Mouse (Mus musculus) liver, embryonic 13.5 days (tissue): ENCODE data around the gene Sbno1. TPM values are rescaled to one million over a fixed set of nuclear protein-coding genes. Genes with fewer than 3 reads are reported as not detected.

Source experiments
- ATAC-seq: fragments of 200-750 bp; cut with Nextera tagmentation; 2 replicates; pipeline ENCODE4 v1.8.0; 2017; ENCODE audit warnings: low read depth, mild to moderate bottlenecking, moderate number of reproducible peaks, moderate library complexity
- DNase-seq: peaks from one replicate; pipeline ENCODE4 v3.0.0; 2022
- H3K27ac ChIP-seq: fragments of 300-500 bp; sonication (generic); 2 replicates; pipeline ENCODE4 v1.5.1; 2015; ENCODE audit warnings: moderate library complexity, mild to moderate bottlenecking, inconsistent platforms
- H3K27me3 ChIP-seq: fragments of 300-500 bp; sonication (generic); 2 replicates; pipeline ENCODE4 v1.6.1; 2015; ENCODE audit warnings: mild to moderate bottlenecking, inconsistent platforms
- H3K36me3 ChIP-seq: fragments of 300-500 bp; sonication (generic); 2 replicates; pipeline ENCODE4 v1.6.1; 2015; ENCODE audit warnings: mild to moderate bottlenecking, inconsistent platforms
- H3K4me1 ChIP-seq: fragments of 300-500 bp; sonication (generic); replicated peaks from 2 replicates; pipeline ENCODE4 v1.6.1; 2015; ENCODE audit warnings: inconsistent platforms
- H3K4me2 ChIP-seq: fragments of 300-500 bp; sonication (generic); 2 replicates; pipeline ENCODE4 v1.6.1; 2015; ENCODE audit warnings: inconsistent platforms, mild to moderate bottlenecking, moderate library complexity
- H3K4me3 ChIP-seq: fragments of 300-500 bp; sonication (generic); replicated peaks from 2 replicates; pipeline ENCODE4 v1.5.1; 2015; ENCODE audit warnings: mild to moderate bottlenecking, inconsistent platforms
- H3K9ac ChIP-seq: fragments of 300-500 bp; sonication (generic); 2 replicates; pipeline ENCODE4 v1.6.1; 2015; ENCODE audit warnings: mild to moderate bottlenecking, inconsistent platforms
- H3K9me3 ChIP-seq: fragments of 300-500 bp; sonication (generic); replicated peaks from 2 replicates; pipeline ENCODE4 v1.6.1; 2016; ENCODE audit warnings: inconsistent platforms
- WGBS: fragments of 180-500 bp; shearing (Covaris S2); methylation state at CpG from one replicate; pipeline ENCODE4 v1.1.7; 2015; ENCODE audit not compliant: insufficient replicate concordance; 5-methylcytosine and 5-hydroxymethylcytosine counted together
- polyA plus RNA-seq: library from polyadenylated mRNA; unstranded; fragments of >200 nt; fragmentation: Nextera tagmentation; extraction: Ambion mirVana; gene quantifications from 2 replicates; pipeline ENCODE4 v1.2.1, GENCODE M21; 2015

Sbno1 gene
- polyA plus RNA-seq, 1 experiment from 2014 or later, result 50.7 TPM

DNA sequence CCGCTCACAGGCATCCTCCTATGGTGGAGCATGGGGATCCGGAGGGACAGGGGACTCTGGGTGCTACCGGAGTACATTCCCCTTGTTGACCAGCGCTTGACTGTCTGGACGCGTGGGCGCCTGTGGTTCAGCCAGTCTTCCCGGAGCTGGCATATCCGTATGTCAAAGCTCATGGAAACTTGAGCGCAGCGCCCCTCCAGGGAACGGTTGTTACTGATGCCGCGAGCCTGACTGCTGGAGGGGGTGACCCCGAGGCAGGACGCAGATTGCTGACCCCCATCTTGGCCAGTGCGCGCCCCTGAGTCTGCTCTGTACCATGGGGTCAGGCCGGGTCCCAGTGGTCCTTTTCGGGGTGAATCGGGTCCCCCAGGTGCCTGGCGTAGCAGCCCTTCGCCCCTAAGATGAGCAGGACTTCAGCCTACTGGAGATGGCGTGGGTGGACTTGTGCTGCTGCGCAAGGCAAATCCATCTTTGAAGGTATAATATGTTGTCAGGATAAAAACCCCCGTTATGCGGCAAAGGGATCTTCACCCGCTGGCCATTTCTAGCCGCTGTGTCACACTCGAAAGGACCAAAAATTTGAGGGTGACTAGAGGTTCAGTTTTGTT, 14.4 kb upstream of the Sbno1 start:
- Histone ChIP-seq H3K4me2 (peak overlapping the region; percentile 83), H3K36me3 (peaks cover 8% of the 10 kb centered on the region), H3K4me3 (peak overlapping the region; percentile 97), H3K27ac (peak overlapping the region; percentile 94), H3K27me3 (no peaks in the 10 kb centered on the region), H3K4me1 (peaks cover 54% of the 10 kb centered on the region), H3K9ac (peak overlapping the region; percentile 99), H3K9me3 (no peaks in the 10 kb centered on the region)
- 0% methylated on average over 30 of the region's 30 CpGs for whole genome bisulfite sequencing
- peak; percentile 65 for DNase-seq
- peak; percentile 22 for ATAC-seq

DNA sequence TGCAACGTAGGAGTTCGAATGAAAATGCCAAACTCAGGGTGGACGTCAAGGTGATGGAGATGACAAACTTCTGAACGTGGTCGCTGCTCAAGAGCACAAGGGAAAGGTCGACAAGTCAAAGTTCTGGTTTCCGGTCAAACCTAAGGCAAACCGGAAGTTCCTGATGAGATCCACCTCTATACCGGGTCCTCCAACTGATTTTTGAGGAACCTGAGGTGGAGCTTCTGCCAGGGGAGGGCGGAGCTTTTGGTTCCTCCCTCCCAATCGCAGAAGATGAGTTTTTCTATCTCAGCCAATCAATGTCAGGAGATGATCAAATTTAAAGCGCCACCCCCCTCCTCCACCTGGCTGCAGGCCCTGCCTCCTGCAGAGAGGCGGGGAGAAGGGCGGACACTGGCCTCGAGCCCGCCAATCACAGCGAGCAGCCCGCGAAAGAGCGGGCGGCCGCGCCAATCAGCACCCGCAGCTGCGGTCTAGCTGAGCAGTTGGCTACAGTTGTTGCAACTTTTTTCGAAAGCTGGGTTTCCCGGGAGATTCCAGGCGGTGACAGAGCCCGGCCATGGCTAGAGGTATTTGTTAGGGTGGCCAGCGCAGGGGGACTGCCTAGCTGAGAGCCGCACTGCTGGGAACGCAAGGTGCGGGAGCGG, 13.8 kb upstream of the Sbno1 start, which contains the start of gene Kmt5a:
Kmt5a (plus strand) TSS at position 484 of the 647 bp plus-strand sequence.
- Histone ChIP-seq H3K9me3 (no peaks in the 10 kb centered on the region), H3K9ac (peak within 1 kb of the TSS; percentile 99), H3K4me3 (peak within 1 kb of the TSS; percentile 97), H3K4me1 (peaks cover 48% of the 10 kb centered on the region), H3K36me3 (peaks cover 8% of the 10 kb centered on the region), H3K4me2 (peak within 1 kb of the TSS; percentile 83), H3K27me3 (no peaks in the 10 kb centered on the region), H3K27ac (peak within 1 kb of the TSS; percentile 94)
- DNase-seq (peak; percentile 97), ATAC-seq (peak; percentile 95)
- under 1% methylated on average over 34 of the region's 34 CpGs for WGBS

DNA sequence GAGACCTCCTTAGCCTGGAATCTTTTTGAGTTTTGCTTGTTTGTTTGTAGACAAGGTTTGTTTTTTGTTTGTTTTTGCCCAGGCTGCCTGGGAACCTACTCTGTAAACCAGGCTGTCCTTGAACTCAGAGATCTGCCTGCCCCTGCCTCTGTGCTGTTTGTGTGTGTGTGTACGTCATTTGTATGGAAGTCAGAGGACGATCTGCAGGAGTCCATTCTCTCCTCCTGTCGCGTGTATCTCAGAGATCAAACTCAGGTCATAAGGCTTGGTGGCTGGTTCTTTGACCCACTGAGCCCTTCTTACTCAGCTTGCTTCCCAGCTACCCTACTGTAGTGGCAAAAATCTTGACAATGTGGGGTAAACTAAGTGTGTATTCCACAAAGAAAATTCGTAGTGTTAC, 12.9 kb upstream of the Sbno1 start:
- Histone ChIP-seq H3K9ac (peak overlapping the region; percentile 61), H3K4me3 (peak overlapping the region; percentile 60), H3K9me3 (no peaks in the 10 kb centered on the region), H3K4me1 (peaks cover 40% of the 10 kb centered on the region), H3K27ac (peak overlapping the region; percentile 80), H3K27me3 (no peaks in the 10 kb centered on the region), H3K4me2 (peak overlapping the region; percentile 73), H3K36me3 (peaks cover 8% of the 10 kb centered on the region)
- DNase-seq (no peak), ATAC-seq (no peak)
- WGBS, result 46% methylated on average over 5 of the region's 5 CpGs

- no peak for DNase-seq
- no peaks in the 10 kb centered on the region for H3K27me3 ChIP-seq
- peak overlapping the region; percentile 61 for H3K9ac ChIP-seq
- peaks cover 35% of the 10 kb centered on the region for H3K4me1 ChIP-seq
- no peaks in the 10 kb centered on the region for H3K9me3 ChIP-seq
- H3K27ac ChIP-seq, result peak overlapping the region; percentile 80
- peak overlapping the region; percentile 73 for H3K4me2 ChIP-seq
- 74% methylated on average over 5 of the region's 5 CpGs for WGBS
- H3K4me3 ChIP-seq, result peak overlapping the region; percentile 60
- peaks cover 7% of the 10 kb centered on the region for H3K36me3 ChIP-seq
- ATAC-seq, result no peak
These were observed 12.4 kb upstream of the Sbno1 start for GRCm38 (mm10) chr5:124438229-124438628.

GRCm38 (mm10) chr5:124433048-124433447, 7.2 kb upstream of the Sbno1 start:
- Histone ChIP-seq H3K27me3 (no peaks in the 10 kb centered on the region), H3K36me3 (no peaks in the 10 kb centered on the region), H3K9me3 (no peaks in the 10 kb centered on the region), H3K27ac (no peak overlapping the region), H3K9ac (no peak overlapping the region), H3K4me3 (no peak overlapping the region), H3K4me1 (no peaks in the 10 kb centered on the region; the same call in 1 of the 2 replicates), H3K4me2 (no peak overlapping the region)
- DNase-seq (no peak), ATAC-seq (no peak)
- 61% methylated on average over 2 of the region's 2 CpGs for WGBS

DNA sequence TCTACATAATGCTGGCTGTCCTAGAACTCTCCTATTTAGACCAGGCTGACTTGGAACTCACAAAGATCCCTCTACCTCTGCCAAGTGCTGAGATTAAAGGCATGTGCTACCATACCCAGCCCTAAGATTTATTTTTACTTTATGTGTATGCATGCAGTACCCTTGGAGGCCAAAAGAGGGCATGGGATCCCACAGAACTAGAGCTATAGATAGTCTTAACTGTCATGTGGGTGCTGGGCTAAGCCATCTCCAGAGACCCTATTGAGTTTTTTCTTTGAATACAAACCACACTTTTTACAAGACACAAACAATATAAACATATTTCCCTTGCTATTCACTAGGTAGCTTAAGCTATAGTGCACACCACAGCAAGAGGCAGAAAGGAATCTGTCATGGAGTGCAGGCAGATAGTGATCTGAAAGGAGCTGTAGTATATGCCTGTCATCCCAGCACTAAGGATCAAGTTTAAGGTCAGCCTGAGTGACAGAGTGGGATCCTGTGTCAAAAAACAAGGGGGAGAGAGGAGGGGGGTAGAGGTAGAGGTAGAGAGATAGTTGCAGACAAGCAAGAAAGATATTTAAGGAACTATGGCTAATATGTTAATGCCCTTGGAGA, 6.7 kb upstream of the Sbno1 start:
- no peak for DNase-seq
- H3K4me3 ChIP-seq, result no peak overlapping the region

GRCm38 (mm10) chr5:124426475-124427071, 772 bp upstream of the Sbno1 start:
- peak overlapping the region; percentile 56 for H3K9ac ChIP-seq
- no peaks in the 10 kb centered on the region for H3K27me3 ChIP-seq
- H3K4me1 ChIP-seq, result peaks cover 38% of the 10 kb centered on the region
- 81% methylated on average over 10 of the region's 10 CpGs for WGBS
- DNase-seq (no peak), ATAC-seq (no peak)
- H3K9me3 ChIP-seq, result no peaks in the 10 kb centered on the region
- H3K4me3 ChIP-seq, result peak overlapping the region; percentile 100
- H3K4me2 ChIP-seq, result peak overlapping the region; percentile 86
- H3K36me3 ChIP-seq, result peaks cover 11% of the 10 kb centered on the region; the same call in 1 of the 2 replicates
- H3K27ac ChIP-seq, result peak overlapping the region; percentile 70

More for the DNA sequence above, 6.7 kb upstream of the Sbno1 start:
- peak; percentile 64 for ATAC-seq
- H3K36me3 ChIP-seq, result no peaks in the 10 kb centered on the region
- H3K27ac ChIP-seq, result no peak overlapping the region
- no peaks in the 10 kb centered on the region for H3K9me3 ChIP-seq
- H3K9ac ChIP-seq, result no peak overlapping the region
- no peaks in the 10 kb centered on the region; the same call in 1 of the 2 replicates for H3K4me1 ChIP-seq
- no peaks in the 10 kb centered on the region for H3K27me3 ChIP-seq
- H3K4me2 ChIP-seq, result no peak overlapping the region

DNA sequence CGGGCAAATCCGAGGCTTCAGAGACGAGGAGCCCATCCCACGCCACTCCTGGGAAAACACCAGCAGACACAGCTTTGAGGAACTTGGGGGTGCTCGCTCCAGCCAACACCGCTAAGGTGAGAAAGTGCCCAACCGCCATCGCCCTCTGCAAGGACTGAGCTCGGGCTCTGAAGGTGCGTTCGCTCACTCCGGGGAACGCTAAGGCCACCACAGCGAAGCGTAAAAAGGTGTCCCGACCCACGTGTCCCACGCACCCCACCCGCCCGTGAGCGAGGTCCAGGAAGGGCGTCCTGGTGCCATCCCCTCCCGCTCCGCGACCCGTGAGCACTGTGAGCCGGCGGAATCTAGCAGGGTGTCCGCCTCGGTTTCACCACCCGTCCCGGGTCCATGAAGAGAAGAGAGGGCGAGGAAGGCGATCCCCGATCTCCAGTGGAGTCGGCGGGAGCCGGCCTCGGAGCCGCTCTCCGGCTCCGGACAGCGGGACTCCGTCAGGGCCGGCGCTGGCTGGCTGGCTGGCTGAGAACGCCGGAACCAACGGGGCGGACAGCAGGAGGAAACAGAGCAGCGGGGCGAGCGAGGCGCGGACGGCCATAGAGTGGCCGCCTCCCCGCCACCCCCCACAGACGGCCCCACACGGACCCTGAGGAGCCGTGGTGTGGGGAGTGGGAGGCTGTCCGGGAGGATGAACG, 934 bp downstream of the Sbno1 start:
- DNase-seq (peak; percentile 44), ATAC-seq (peak; percentile 57)
- Histone ChIP-seq H3K36me3 (peaks cover 11% of the 10 kb centered on the region; the same call in 1 of the 2 replicates), H3K27ac (peak overlapping the region; percentile 93), H3K9ac (peak overlapping the region; percentile 99), H3K9me3 (no peaks in the 10 kb centered on the region), H3K4me3 (peak overlapping the region; percentile 100), H3K4me2 (peak overlapping the region; percentile 86), H3K4me1 (peaks cover 52% of the 10 kb centered on the region), H3K27me3 (no peaks in the 10 kb centered on the region)
- 0% methylated on average over 63 of the region's 63 CpGs for WGBS

- Histone ChIP-seq H3K4me3 (peak overlapping the region; percentile 100), H3K36me3 (peaks cover 11% of the 10 kb centered on the region; the same call in 1 of the 2 replicates), H3K4me2 (peak overlapping the region; percentile 86), H3K27ac (peak overlapping the region; percentile 93), H3K9ac (peak overlapping the region; percentile 99), H3K27me3 (no peaks in the 10 kb centered on the region), H3K9me3 (no peaks in the 10 kb centered on the region), H3K4me1 (peaks cover 58% of the 10 kb centered on the region)
- 2% methylated on average over 14 of the region's 14 CpGs for WGBS
- DNase-seq (no peak), ATAC-seq (no peak)
These were observed 1.5 kb downstream of the Sbno1 start for GRCm38 (mm10) chr5:124424200-124424722.

- WGBS, result 86% methylated on average over 2 of the region's 2 CpGs
- Histone ChIP-seq H3K9ac (no peak overlapping the region), H3K9me3 (no peaks in the 10 kb centered on the region), H3K4me3 (no peak overlapping the region), H3K27me3 (no peaks in the 10 kb centered on the region), H3K4me2 (no peak overlapping the region), H3K36me3 (peaks cover 16% of the 10 kb centered on the region), H3K4me1 (peaks cover 67% of the 10 kb centered on the region), H3K27ac (peak overlapping the region; percentile 10; the same call in 1 of the 2 replicates)
- ATAC-seq, result no peak
- no peak for DNase-seq
These were observed 4.0 kb downstream of the Sbno1 start for GRCm38 (mm10) chr5:124421786-124422185.
